Mouse (Mus musculus): ENCODE data around the gene Zfp420.
"Not testable (repeated sequence)": the region's sequence is repeated elsewhere in the genome, so short reads cannot be mapped to it uniquely, and the experiment has no call there.

Gene Zfp420

DNA sequence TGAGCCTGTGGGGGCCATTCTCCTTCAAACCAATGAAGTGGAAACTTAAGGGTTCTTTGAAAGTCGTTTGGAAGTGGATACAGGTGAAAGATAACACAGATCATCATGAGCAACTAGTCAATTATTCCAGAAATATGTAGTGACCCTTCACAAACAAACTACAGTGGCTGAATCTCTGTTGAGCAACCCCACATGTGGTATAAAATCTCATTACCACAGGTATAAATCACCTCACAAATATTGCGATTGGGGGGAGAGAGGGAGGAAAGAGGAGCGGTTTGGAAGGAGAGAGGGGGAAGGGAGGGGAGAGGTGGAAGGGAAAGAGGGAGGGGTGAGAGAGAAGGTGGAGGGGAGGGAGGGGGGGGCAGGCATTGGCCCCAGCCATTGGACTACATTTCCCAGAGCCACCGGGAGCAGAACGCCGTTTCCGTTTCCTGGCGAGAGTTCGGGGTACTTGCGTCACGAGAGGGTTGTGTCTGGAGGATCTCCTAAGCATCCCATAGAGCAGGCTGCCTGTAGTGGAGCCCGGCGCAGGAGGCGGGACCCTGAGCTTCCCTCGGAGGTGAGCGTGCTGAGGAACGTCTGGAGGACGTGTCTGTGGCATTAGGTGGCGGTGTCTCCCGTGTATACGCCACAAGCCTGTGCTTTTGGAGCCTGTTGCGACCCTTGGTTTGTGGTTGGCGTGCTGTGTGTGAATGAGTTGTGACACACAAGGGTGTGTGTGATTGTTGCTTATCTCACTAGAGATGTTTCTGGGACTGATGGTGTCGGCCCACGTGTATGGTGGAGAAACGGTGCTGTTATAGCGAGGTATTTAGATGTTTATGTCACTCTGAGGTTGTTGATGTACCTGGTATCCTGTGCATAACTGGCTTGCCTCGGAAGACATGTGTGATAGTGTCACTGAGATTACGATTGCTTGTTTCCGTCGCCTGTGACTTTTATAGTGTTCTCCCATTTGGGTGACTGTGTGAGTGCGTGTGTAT, at the start of gene Zfp420:
Gene Zfp420 (plus strand): TSS at position 448 of the 986 bp plus-strand sequence.
- peak; percentile 87 for DNase-seq (ENCODE audit: extremely low read depth, insufficient read length, low spot score)

DNA sequence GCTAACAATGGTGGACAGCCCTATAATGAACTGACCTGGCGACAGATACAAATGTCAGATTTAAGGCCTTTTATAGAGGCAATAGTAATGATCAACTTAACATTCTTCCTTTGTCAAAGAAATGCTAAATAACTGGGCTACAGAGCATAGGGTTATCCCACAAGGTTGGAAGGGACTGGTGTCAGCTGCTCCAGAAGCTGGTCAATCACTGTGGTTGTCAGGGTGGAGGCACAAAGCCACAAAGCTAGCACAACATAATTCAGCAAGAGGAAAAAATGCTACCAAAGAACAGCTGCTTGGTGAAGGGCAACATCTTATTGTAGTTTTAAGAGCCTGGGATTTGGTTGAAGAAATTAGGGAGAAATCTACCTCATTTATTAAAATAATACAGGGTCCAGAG, 47.5 kb upstream of the Zfp420 start:
- DNase-seq (ENCODE audit: extremely low read depth, insufficient read length, low spot score), result no peak

DNA sequence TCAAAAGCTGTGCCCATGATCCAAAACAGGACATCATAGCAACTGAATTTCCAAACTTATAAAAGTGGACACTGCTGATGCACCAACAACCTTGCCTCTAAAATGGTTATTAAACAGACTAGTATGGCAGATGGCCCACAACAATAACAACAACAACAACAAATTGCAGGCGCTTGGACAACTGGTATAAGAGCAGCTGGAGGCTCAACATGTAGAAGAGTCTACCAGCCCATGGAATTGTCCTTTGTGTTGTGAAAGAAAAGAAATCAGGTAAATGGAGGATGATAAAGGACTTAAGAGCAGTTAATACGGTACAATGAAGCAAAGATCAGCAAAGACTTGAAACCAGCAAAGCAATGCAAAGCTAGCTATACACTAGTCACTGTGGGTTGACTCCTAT, 45.4 kb upstream of the Zfp420 start:
- DNase-seq (ENCODE audit: extremely low read depth, insufficient read length, low spot score), result no peak

DNA sequence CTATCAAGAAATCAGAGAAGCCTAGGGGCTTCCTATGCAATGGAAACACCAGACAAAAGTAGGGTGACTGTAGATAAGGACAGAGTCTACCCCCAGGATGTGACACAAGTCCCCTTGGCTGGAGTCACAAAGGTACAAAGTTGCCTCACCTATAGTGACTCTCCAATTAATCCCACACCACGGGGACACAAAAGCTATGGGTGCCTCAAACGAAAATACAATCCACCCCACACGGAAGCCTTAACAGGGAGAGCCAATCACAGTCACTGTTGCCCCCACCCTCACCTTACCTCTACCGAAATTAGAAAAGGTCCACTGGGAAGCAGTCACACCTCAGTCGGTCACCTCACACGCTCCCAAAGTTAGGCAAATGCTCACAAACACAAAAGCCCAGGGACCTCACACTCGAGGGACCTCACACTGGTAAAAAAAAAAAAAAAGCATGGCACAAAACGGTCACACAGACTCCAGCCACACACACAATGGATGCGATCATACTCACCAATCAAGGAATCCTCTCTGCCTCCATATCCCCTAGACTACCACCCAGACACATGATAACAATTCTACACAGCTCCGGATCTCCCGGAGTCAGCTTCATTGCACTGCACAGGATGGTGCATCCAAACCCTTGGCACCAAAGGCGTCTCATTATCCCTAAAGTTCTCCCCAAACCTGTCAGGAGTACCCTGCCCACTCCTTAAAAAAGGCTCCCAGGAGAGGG, 44.6 kb upstream of the Zfp420 start:
- no peak for DNase-seq (ENCODE audit: extremely low read depth, insufficient read length, low spot score)

DNA sequence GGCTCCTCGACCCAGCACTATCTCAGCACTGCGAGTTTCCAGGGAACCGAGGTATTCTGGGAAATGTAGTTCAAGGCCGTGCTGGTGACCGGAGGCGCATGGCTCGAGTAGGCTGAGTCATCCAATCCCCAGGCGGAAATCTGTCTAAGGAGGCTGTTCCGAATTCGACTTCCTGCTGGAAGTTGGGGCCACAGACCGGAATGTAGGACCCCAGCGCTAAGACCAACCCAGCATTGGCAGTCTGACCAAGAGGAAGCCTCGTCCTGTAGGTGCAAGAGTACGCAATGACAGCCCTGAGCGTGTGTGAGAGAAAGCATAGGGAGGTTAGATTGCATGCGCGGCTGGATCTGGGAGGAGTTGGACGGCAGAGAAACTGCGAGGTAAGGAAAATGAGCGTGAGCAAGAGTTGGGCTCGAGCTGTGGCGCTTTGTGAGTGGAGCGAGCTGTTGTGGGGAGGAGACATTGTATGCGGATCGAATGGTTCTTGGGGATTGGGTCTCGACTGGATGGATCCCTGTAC, 43.8 kb upstream of the Zfp420 start, which contains the start of gene Zfp790:
Gene Zfp790 (plus strand): TSS at position 205 of the 520 bp plus-strand sequence.
- DNase-seq (ENCODE audit: extremely low read depth, insufficient read length, low spot score), result peak; percentile 86

DNA sequence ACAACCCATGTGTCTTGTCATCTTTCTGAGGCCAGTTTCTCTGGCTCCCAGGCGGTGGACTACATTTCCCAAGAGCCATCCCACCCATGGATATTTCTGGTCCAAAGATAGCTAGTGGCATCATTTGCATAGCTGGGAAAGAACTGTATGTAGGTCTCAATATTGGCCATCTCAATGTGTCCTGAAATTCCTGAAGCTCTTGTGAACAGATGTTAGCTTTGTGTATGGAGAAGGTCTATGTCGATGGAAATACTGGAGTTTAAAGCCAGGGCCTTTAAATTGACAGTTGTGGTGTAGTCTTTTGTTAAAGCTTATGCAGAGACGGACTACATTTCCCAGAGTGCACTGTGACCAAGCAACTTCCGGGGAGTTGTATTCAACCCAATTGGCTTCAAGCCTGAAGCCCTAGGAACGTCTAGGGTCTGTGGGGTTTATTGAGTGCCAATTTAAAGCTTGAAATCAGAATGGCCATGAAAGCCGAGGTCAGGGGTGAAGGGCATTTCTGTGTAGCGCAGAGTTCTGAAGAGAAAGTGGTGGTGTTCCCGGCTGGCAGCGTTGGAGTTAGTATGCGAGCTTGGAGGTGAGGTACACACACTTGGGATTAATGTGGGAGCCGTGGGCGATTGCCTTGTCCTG, 41.0 kb upstream of the Zfp420 start:
- peak; percentile 24 for DNase-seq (ENCODE audit: extremely low read depth, insufficient read length, low spot score)

DNA sequence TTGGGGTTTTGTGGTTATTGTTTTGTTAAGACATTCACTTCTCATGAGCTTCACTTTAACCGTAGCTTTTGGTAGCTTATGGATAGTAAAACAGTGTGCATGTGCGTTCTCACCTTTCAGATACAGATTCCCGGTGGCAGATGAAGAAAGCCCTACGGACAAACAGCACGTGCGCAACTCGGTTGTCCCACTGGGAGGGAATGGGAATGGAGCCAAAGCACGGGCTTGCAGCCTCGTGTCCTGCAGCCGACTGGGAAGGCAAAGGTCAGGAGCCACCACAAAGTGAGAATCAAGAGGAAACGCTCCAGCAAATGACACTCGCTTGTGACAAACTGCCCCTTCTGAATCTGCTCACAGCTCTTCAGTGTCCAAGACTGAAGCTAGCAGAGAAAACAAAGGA, 31.8 kb upstream of the Zfp420 start:
- no peak for DNase-seq (ENCODE audit: extremely low read depth, insufficient read length, low spot score)

DNA sequence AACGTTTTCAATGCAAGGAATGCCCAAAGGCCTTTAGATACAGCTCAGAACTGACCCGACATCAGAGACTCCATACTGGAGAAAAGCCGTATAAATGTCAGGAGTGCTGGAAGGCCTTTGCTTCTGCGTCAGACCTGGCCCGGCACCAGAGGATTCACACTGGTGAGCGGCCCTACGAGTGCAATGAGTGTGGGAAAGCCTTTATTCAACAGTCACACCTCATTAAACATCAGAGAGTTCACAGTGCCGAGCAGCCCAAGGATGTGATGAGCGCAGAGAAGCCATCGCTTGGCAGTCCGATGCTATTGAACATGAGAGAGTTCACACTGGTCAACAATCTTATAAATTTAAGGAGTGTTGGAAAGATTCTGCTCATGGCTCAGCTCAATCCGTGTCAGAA, 30.0 kb upstream of the Zfp420 start:
- DNase-seq (ENCODE audit: extremely low read depth, insufficient read length, low spot score), result no peak

DNA sequence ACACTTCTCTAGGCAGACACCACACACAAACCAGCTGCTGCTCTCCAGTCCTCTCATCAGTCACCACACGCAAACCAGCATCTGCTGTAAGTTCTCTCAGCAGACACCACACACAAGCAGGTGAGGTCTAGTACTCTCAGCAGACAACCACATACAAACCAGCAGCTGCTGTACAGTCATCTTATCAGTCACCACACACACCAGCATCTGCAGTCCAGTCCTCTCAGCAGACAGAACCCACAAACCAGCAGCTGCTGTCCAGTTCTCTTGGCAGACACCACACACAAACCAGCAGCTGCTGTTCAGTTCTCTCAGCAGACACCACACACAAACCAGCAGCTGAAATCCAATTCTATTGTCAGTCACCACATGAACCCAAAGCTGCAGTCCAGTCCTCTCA, 23.0 kb upstream of the Zfp420 start:
- DNase-seq (ENCODE audit: extremely low read depth, insufficient read length, low spot score), result peak; percentile 27

DNA sequence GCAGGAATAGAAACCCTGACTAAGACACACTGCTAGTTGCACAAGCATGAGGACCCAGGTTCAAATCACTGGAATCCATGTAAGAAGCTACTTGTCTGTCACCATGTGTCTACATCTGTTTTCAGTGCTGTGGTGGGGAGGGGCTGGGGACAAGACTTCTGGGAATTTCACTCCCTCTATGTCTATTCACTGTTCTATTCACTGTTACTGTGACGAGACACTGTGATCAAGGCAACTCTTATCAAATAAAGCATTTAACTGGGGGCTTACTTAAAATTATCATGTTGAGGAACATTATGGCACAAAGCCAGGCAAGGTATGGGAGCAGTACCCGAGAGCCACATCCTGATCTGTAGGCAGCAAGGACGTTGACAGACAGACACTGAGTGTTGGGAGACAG, 20.5 kb upstream of the Zfp420 start:
- DNase-seq (ENCODE audit: extremely low read depth, insufficient read length, low spot score), result no peak

DNA sequence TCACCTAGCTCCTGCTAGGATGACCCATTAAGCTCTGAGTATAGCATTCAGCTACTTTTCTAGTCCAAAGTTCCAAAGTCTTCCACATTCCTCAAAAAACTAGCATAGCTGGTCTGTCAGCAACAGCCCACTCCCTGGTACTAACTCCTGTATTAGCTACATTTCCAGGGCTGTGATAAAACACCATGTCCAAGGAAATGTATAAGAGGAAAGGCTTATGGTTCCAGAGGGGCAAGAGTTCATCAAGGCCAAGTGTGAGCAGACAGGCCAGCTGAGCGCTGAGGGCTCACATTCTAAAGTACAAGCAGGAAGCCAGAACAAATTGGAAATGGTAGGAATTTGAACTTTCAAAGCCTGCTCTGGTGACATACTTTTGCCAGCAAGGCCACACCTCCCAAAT, 17.7 kb upstream of the Zfp420 start:
- DNase-seq (ENCODE audit: extremely low read depth, insufficient read length, low spot score), result no peak

DNA sequence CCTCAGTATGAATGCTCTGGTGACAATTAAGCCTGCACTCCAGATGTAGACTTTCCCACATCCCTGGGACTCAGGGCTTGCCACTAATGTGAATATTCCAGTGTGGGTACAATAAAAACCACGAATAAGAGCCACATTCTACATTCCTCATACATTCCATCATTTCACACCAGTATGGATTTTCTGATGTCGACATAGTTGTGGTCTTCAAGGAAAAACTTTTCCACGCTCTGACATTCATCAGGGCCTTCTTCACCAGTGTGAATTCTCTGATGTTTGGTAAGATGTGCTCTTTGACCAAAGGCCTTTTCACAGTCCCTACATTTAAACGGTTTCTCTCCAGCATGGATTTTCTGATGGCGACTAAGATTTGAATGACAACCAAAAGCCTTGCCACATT, 15.2 kb upstream of the Zfp420 start:
- peak; percentile 63 for DNase-seq (ENCODE audit: extremely low read depth, insufficient read length, low spot score)

DNA sequence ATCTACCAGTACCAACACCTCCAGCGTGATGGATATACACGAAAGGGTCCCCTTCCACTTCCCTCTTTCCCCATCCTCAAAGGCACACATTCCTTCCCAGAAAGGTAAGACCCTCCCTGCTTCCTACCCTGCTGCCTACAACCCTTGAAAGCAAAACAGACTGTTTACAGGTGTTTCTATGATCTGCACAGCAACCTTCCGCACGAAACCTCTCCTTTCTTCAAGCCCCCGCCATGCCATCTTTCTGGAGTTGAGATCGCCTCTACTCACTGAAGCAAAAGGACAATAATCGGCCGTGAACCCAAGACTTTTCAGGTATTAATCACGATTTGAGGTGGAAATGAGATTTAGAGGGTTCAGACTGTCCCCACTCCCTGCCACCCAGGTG, 7.0 kb upstream of the Zfp420 start:
- DNase-seq (ENCODE audit: extremely low read depth, insufficient read length, low spot score), result no peak

DNA sequence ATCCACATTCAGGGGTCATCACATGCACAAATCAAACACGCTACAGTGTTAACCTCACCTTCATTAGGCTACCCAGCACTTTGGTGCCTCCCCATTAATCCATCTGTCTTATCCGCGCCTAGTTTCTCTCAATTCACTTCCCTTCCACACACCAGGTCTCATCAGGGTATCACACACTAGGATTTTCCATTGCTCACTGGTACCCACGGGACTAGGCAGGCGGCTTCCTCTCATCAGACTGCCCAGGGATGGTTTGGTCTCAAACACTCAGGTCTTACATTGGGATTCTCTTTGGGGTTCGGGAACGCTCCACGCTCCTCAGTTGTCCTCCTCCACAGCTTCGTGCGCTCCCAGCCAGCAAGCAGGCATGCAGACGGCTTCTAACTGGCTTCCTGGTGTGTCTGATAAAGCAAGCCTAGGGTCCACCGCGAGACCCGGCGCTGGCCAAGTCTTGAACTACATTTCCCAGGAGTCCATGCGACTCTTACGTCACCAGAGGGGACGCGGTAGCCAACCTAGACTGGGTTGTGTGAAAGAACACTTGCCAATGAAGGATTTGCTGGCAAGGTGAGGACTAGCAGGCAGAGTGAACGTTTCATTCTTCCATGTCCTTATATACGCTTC, 6.4 kb upstream of the Zfp420 start, which contains the start of gene Zfp940:
Gene Zfp940 (minus strand): TSS at position 451 of the 624 bp plus-strand sequence.
- DNase-seq (ENCODE audit: extremely low read depth, insufficient read length, low spot score), result peak; percentile 76

DNA sequence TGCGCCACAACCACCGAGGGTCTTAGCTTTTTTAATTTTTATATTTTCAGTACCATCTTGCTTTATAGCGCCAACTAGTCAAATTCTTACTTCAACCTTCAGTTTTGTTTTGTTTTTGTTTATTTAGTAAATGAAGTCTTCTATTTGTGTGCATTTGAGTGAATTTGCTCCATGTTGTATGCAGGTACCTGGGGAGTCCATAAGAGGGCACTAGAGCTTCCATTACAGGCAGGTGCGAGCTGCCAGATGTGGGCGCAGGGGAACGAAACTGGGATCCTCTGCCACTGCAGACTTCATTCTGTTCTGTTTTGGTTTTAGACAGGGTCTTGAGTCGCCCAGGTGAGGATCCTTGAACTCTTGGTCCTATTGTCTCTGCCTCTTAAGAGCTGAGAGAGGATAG, 1.9 kb downstream of the Zfp420 start:
- DNase-seq (ENCODE audit: extremely low read depth, insufficient read length, low spot score), result peak; percentile 15

DNA sequence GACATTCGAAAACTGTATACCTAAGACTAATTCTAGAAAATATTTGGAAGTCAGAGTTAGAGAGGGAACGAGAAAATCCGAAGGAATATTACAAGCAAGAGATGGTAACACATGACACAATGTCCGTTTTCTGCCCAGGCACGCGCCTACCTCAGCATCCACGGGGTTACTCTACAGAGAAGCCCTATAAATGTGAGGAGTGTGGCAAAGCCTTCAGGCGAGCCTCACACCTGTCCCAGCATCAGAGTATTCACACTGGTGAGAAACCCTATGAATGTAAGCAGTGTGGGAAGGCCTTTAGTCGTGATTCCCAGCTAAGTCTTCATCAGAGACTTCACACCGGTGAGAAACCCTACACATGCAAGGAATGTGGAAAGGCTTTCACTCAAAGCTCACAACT, 14.5 kb downstream of the Zfp420 start:
- no peak for DNase-seq (ENCODE audit: extremely low read depth, insufficient read length, low spot score)

DNA sequence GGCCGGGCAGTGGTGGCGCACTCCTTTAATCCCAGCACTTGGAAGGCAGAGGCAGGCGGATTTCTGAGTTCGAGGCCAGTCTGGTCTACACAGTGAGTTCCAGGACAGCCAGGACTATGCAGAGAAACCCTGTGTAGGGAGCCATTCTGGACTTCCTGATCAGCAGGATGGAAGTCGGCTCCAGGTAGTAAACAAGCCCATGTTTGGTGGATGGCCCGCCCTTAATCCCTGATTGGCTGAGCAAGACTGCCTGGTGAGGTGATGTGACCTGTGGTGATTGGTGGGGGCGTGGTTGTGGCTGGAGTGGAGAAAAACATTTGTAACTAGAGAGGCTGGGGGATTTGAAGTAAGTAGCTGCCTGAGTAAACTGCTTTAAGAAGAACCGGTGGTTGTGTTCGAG, 17.8 kb downstream of the Zfp420 start:
- DNase-seq (ENCODE audit: extremely low read depth, insufficient read length, low spot score), result not testable (repeated sequence)

DNA sequence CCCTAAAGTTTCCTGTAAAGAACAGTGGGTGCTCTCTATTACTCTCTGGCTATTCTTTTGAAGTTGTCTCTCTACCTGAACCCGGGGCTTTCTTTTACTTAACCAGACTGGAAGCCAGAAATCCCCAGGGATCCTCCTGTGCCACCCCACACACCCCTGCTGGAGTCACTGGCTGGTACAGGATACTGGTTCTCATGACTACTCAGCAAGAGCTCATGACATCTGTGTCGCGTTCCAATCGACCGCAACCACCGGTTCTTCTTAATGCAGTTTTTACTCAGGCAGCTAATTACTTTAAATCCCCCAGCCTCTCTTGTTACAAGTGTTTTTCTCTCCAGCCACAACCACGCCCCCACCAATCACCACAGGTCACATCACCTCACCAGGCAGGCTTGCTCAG, 20.3 kb downstream of the Zfp420 start:
- no peak for DNase-seq (ENCODE audit: extremely low read depth, insufficient read length, low spot score)

DNA sequence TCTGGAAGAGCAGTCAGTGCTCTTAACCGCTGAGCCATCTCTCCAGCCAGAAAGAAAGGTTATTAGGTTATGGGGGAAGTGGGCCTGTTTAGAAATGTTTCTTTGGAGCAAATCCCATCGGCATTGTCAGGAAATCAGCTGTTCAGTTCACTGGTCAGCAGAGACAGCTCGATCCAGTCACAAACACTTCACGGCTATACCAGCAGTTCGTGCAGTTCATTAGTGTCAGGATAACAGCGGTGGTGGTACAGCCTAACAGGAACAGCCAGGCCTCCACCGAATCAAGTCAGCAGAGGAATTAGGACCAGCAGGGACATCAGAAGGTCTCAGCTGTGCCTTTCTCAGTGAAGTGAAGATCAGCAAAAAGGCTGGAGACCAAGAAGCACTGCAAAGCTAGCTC, 21.1 kb downstream of the Zfp420 start:
- no peak for DNase-seq (ENCODE audit: extremely low read depth, insufficient read length, low spot score)

DNA sequence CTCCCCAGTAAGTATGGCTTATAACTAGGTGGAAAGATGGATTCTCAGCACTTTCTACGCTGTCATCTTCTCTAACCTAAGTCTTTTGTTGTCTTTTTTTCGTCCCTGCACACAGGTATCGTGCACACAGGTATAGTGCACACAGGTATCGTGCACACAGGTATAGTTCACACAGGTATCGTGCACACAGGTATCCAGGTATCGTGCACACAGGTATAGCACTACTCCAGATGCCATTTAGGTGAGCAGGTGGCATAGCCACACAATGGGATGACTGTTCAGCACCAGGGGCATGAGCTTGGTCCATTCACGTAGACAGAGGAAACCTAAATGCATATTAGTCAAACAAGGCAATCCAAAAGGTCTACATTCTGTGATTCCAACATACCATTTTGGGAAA, 30.7 kb downstream of the Zfp420 start:
- no peak for DNase-seq (ENCODE audit: extremely low read depth, insufficient read length, low spot score)

DNA sequence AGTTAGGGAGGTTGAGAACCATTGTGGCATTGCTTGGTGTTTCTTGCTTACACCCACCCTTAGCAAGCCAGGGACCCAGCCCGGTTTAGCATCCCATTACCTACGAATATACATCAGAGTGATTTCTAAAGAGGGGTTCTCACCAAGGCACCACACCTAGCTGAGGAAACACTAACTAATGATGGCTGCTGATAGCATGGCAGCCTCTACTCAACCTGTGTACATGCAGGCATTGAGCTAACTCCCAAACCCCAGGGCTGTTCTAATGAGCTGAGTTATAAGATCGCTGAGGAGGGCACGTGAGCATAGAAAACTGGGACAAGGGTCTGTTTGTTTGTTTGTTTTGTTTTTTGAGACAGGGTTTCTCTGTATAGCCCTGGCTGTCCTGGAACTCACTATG, 33.0 kb downstream of the Zfp420 start:
- no peak for DNase-seq (ENCODE audit: extremely low read depth, insufficient read length, low spot score)
